Mouse (Mus musculus): ENCODE data around the gene Gm42906.

Gm42906 gene

DNA sequence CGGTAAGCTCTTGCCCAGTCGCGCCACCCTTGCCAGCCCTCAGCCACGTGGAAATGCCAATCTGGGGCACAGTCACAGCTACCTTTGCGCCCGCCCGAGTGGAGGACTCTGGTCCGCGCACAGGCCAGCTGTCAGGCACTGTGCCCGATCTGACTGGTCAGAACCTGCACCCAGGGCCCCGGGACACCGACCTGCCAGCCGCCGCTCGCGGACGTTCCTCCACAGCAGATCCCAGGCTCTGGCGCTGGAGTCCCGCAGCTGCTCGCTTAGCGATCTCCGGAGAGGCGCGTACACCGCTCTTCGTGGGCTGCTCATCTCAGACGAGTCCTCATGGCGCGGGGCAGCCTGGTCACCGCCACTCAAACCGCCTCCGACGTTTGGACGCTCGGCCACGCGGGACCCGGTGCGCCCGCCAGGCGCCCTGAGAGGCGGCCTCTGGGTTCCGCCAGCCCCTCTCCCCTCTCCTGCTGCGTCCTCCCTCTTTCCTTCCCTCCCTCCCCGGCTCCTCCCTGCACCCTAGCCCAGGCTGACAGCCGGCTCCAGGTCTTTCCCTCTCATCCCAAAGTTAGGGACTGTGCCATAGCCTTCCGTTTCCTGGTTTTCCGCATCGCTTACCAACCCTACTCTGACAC is 194.4 kb downstream of the Gm42906 start, which contains the start of gene Stard13:
TSS of gene Stard13 (minus strand) at position 437 of the 632 bp plus-strand sequence.
- peak; percentile 43 to 50 for DNase-seq (ENCODE audit: low spot score in 2 of 2)

DNA sequence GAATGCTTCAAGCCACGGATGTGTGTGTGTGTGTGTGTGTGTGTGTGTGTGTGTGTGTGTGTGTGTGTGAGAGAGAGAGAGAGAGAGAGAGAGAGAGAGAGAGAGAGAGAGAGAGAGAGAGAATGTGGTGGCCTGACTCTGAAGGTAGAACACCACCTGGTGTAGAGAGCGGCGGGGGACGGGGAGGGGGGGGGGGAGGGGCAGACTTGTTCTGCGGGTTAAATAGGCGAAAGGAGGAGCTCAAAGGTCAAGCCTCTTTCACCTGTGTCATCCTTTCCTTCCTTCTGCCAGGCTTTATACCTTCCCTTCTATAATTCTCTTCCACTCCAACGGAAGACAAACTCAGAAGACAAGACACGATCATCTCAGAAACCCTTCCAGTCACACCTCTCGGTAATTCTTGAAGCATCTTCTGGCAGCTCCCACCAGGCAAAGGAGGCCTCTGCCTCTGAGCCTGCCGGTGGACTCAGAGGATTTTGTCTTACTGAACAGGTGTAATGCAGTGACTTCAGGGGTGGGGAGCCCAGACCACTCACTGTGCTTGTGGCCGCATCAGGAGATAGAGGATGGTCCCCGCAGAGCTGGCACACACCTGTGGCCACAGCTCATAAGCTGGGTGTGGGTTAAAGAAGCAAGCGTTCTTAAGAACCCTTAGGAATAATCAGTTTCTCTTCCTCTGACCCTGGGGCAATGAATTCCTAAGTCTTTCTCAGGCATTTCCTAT is 195.2 kb downstream of the Gm42906 start:
- no peak for DNase-seq (ENCODE audit: low spot score in 2 of 2)

DNA sequence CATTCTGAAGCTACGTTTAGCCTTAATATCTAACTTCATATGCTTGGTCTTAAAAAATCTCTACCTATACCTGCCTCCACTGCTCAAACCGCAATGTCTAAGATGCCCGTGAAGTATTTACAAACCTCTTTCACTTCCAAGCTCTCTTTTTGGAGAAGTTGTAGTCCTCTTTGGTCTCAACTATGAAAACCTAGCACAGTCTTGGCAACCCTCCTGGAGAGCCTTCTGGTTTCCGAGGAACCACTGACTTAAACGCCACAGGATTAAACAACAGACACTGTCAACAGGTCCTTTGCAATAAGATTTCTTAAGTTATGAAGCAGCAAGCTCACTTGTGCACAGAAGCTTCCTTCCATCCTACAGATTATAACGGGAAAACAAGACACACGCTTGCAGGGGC is 196.1 kb downstream of the Gm42906 start:
- peak in 1 of 2 experiments; percentile 35 for DNase-seq (ENCODE audit: low spot score in 2 of 2)

DNA sequence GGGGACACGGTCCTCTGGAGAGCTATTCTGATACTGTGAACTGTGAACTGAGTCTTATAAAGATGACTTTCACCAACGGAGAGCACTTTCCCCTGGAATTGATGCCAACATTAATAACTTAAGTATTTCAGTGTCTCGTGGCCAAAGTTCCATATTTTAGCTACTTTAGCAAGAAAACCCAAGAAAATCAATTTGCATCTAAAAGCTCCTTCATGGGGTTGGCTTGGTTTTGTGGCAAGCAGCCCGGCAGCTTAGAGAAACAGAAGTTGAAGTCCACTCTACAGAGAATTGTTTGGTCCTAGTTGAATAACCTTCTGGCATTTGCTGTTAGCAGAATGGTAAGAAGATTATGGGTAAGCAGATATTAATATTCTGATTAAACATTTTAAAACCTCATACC is 196.6 kb downstream of the Gm42906 start:
- no peak for DNase-seq (ENCODE audit: low spot score in 2 of 2)

DNA sequence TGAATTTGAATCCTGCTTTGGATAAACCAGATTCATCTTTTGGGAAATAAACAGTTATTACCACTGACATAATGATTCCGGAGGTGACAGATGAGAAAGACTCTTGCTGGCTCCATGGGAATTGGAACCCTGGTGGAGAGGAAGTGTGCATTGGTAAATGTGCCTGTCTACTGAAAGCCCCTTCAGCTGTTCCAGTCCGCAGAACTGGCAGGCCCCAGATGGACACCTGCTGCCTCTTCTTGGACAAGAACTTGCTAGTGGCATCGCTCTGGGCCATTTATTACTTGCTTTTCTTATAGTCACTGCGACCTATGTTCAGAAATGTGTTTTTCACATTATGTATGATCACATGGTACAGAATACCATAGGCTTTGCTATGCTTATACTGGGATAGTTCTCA is 197.5 kb downstream of the Gm42906 start:
- DNase-seq (ENCODE audit: low spot score in 2 of 2), result no peak

DNA sequence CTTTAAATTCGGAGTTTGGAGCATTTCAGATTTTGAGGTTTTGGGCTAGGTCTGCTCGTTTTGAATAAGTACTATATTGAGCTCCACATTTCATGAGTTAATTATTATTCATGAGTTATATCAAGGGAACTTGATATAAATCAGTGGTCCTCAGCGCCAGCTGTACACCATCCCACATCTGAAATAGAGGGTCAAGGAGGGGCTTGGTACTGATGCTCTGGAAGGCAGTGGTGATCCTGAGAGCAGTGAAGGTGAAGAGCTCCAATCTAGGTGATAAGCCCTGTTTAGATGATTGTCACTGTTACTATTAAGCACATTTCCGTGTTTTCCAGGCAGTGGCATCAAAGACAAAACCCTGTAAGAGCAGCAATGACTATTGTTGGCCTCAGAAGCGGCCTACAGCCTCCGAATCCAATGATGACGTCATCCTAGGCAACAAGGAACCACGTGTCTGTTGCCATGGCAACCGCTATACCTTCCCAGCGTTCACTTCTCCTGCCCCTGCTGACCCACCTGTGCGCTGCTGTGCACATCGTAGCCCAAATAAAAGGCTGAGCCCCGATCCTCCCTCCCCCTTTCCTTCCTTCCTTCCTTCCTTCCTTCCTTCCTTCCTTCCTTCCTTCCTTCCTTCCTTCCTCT is 199.5 kb downstream of the Gm42906 start:
- no peak for DNase-seq (ENCODE audit: low spot score in 2 of 2)

DNA sequence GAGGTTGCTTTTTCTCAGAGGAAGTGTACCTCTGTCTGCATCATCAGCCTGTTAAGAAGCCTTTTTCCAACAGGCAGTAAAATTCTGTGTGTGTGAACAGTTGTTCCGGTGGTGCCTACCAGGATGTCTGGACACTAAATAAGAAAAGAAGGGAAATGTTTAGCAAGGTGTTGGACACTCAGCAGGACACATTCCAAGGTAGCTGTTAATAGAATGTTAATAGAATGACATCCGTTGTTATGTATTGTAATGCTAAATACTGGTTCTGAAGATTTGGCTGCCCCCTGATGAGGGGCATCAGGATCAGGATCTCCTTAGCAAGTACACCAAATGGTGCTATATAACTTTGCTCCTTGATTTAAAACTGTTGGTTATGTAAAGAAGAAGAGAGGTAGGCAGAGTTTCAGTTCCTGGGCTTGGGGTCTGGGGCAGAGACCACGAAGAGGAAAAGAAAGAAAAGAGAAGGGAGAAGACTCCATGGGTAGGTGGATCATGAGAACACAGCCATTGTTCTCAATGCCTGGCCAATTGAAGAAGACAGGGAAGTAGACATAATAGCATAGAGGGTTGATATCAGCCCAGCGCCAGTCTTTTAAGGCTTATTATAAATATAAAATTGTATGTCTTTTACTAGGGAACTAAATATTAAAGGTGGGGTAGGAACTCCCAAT is 204.1 kb downstream of the Gm42906 start:
- DNase-seq (ENCODE audit: low spot score in 2 of 2), result no peak

DNA sequence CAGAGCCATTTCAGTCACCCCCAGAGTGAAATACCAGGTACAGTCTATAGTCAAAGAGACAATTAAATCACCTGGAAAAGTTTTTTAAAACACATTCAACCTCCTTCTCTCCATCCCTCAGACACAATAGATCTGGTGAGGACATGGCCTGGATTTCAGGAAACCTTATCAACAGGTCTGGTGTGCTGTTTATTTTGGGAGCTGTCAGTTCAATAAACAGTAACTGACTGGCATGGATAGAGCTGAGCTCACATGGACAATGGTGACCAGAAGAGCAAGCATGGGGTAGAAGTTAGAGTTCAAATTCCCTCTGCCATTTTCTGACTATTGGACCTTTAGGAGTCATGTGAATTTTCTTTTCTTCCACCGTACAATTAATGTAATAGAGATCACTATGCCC is 205.2 kb downstream of the Gm42906 start:
- no peak for DNase-seq (ENCODE audit: low spot score in 2 of 2)

DNA sequence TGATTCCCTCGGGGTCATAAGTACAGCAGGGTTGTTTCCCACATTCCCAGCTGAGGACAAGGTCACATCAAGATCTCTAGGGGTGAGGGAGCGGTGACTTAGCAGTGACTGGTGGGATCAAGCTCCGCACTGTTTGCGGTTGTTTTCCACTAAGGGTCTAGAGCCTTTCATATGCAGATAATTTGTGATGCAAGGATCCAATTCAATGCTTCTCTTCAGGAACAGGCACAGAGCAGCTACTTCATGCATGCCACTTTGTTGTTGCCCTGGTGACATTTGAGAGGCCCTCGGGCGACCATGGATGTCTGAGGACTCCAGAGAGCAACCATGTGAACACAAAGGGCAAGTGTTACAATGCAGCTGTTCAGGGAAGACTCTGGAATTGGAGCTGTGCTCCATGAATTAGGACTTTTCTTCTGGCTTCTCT is 209.3 kb downstream of the Gm42906 start:
- peak; percentile 35 to 52 for DNase-seq (ENCODE audit: low spot score in 2 of 2)

DNA sequence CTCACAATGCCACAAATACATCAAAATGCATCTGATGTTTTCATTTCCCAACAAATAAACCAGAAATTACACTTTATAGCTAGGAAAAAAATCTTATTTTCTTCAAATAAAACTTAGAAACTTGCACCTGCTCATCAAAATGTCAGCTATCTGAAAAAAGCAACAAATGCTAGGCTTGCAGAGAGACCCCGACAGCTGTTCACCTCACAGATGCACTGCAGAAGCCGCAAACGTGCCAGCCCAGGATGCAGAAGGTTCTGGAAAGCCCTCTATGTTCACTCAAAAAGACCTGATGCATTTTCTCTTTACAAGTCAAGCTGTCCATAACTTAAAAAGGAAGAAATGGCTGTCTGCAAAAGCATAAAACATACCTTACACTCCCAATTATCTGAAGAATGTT is 214.9 kb downstream of the Gm42906 start:
- no peak for DNase-seq (ENCODE audit: low spot score in 2 of 2)

DNA sequence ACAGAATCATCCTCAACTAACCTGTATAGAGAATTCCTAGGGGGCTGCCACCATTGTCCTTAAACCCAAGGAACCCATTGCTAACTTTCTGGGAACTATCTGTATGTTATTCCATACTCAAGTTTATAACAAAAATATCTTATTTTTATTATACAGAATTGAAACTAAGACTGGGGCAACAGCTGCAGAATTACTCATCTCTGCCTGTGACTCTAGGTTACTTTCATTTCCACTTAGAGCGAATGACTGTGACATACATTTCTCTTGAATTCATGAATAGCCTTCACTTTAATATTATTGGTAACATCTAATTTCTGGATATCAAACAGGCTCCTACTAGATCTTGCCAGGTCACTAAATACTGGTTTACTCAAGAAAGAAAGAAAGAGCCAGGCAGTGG is 217.1 kb downstream of the Gm42906 start:
- DNase-seq (ENCODE audit: low spot score in 2 of 2), result no peak

DNA sequence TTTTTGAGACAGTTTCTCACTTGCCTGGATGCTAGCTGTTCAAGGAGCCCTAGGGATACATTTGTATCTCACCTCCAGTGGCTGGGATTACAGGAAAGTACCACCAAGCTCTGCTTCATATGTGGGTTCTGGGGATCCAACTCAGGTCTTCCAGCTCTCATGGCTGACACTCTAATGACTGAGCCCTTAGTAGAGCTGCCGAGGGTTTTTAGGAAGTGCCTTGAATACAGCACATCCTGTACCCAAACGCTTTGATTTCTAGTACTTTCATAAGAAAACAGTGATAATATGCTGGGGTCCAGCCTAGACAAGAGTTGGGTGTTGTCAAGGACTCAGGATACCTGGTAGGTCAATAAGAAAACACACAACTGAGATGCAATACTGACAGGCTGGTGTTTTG is 217.9 kb downstream of the Gm42906 start:
- no peak for DNase-seq (ENCODE audit: low spot score in 2 of 2)

DNA sequence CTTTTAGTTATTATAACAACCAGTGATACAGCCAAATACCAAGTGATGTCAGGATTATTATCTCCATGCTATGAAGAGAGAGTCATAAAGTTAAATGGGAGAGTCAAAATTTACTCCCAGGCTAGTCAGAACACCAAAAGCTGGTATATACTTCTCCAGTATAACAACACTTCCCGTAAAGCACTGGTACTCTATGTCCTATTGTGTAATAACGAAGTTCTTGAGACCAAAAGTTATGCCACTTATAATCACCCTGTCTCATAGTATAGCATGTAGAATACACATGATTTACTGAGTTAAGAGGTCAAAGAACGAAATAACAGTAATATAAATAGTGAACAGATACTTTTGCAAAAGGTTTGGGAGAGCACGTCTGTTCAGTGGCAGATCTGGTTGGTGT is 222.9 kb downstream of the Gm42906 start:
- DNase-seq (ENCODE audit: low spot score in 2 of 2), result no peak

DNA sequence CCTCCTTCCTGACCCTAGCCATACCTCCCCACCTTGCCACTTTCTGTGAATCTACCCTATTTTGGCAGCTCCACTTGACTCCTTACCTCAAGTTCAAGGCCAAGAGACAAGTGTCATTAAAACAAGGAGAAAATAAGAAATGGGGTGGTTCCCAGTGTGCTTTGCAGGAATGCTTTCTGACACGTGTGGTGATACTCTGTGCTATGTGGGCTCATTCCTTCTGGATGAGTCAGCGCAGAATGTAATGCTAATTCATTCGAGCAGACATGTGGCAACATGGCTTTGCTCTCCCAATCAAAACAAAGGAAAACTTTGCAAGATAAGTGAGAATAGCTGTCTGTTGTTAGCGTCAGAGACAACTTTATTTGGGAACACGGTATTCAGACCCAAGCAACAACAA is 225.0 kb downstream of the Gm42906 start:
- no peak for DNase-seq (ENCODE audit: low spot score in 2 of 2)

DNA sequence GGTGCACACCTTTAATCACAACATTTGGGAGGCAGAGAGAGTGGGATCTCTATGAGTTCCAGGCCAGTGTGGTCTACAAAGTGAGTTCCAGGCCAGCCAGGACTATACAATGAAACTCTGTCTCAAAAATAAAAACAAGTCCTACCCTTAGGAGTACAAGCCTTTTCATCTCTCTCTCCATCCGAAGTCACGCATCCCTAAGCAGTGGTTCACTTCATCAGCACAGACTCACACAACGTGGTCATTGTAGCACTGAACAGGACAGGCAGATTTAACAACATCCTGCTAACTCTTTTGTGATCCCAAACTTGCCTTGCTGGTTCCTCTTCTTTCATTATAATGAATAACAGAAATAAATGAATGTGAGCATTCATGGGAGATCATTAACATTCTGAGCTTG is 226.7 kb downstream of the Gm42906 start:
- no peak for DNase-seq (ENCODE audit: low spot score in 2 of 2)

DNA sequence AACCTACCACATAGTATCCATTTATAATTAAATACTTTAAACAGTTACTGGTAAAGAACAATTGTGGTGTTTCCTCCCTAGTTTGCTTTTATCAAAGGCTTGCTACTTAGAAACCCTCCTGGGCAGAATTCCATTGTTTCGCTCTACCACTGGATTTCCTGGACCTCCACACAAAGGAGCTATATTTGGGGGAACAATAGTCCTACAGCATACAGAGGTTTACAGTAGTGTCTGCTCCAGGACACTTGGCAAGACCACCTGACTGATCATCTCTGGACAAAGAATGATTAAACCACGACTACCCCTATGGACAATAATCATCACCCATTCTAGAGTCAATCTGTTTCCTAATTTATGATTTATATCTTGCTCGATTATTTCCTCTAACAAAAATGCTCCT is 228.7 kb downstream of the Gm42906 start:
- DNase-seq (ENCODE audit: low spot score in 2 of 2), result no peak

DNA sequence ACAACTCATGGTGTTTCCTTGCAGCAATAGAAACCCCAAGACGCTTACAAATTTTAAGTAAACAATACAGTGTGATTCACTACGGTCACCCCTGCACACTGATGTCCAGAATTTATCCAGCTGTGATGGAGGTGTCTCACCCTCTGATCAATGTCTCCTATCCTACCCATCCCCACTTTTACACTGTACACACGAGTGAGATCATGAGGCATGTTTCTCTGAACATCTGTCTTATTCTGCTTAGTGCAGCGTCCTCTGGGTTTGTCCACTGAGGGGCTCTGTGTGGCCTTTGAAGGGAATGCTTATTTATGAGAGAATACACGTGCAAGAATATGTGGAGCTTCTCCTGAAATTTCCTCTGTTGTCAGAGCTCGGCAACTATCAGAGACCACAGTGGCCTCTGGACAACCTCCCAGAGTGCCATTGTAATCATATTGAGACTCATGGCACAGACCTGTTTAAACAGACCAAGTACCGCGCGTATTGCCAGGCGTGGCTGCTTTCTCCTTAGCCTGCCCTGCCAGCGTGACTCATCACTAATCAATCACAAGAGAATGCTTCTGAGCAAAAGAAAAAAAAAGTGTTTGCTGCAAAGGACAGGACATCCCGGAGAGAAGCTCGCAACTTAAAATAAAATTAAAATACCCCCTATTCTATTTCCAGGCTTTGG is 231.2 kb downstream of the Gm42906 start:
- no peak for DNase-seq (ENCODE audit: low spot score in 2 of 2)

DNA sequence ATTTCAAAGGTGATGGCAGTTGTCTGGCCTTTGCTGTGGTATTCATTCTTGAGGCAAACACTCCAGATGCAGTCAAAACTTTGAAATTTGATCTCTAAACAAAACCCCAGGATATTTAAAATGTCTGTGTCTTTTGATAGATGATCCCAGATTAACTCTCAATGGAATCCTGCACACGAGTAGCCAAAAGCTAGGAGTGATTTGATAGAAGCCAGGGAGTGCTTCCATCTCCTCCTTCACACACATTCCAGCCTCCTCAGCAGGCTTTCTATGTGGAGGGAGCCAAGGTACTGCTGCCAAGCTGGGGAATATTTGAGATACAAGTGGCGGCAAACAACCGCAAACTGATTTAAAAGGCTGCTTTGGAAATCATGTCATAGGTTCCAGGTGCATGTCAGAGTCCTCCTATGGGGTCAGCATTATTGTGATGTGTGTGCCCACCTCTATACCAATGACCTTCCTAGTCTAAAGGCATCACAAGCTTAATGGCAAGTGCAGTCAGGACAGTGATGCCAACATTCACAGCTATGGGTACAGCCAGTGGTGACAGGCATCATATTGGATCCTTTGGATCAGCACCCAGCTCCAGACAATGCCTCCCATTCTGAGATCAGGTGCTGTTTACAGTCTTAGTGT is 234.0 kb downstream of the Gm42906 start:
- no peak for DNase-seq (ENCODE audit: low spot score in 2 of 2)

DNA sequence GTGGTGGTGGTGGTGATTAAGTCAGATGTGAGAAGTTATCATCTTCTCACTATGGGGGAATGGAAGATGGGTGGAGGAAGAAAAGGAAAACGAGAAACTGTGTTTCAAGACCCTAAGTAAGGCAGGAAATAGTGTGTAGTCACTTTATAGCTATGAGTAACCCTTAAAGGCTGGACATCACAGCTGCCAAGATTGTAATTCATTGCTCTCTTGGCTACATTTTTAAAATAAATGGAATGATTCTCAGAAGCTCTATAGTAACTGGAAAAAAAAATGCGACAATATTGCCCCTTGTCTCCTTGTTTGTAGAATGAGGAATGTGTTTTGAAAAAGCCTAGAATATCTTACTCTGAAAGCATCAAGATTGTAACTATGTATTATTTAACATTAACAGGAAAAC is 235.7 kb downstream of the Gm42906 start:
- DNase-seq (ENCODE audit: low spot score in 2 of 2), result no peak

DNA sequence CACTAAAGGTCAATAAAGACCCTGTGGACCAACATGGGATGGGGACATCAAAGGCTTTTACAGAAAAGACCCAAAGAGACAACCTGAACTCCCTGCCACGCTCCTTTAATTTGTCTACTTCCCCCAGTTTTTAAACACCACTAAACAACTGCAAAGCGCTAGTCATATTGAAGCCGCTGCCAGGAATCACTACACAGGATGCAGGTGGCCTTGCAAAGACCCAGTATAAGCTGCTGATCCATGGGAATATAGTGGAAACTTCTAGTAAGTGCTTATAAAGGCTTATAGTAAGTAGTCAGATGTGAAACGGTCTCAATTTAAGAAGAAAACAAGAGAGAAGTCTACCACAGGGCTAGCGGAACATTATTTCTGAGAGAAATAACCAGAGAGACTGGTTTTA is 237.2 kb downstream of the Gm42906 start:
- DNase-seq (ENCODE audit: low spot score in 2 of 2), result no peak

DNA sequence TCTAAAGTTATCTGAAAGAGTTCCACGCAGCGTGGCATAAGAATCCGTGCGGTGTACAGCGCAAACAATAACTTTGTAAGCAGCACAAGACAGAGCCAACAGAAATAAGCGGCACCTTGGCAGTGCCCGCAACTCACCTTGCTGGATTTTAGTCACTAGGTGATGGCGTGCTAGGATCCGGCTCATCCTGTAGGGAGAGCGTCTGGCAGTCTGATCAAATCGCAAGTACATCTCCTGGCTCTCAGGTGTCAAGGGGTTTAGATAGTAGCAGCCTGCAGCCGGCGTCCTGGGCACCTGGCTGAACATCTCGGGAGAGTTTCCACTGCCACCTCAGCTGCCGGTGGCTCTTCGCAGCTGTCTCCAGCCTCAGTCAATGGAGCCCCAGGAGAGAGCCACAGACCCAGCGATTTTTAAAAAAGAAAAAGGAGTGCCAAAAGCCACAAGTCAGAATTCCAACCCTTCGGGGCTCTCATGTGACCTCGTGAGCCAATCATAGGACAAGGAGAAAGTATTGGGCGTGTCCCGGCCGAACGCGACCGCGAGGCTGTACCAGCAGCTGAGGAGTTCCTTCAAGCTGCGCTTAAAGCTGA is 238.1 kb downstream of the Gm42906 start:
- peak; percentile 58 to 59 for DNase-seq (ENCODE audit: low spot score in 2 of 2)
